Mouse (Mus musculus) embryo, embryonic 11.5 days (tissue): Measurements from ENCODE around the gene Dnajc28.
"Not testable (repeated sequence)": the region's sequence is repeated elsewhere in the genome, so short reads cannot be mapped to it uniquely, and the experiment has no call there.

Experiments used
- DNase-seq: peaks from one replicate; pipeline ENCODE4 v3.0.0-alpha.2; 2012; ENCODE audit warnings: low read depth, low spot score

Gene Dnajc28

GRCm38 (mm10) chr16:91618511-91619501, at the start of gene Dnajc28:
Gene Dnajc28 (minus strand): TSS chr16:91619026.
- DNase-seq, result peak; percentile 49

GRCm38 (mm10) chr16:91663795-91664194, 45.0 kb upstream of the Dnajc28 start:
- DNase-seq, result no peak

- no peak for DNase-seq
These were observed 43.5 kb upstream of the Dnajc28 start for GRCm38 (mm10) chr16:91662336-91662735.

- no peak for DNase-seq
These were observed 42.6 kb upstream of the Dnajc28 start for GRCm38 (mm10) chr16:91661397-91661796.

GRCm38 (mm10) chr16:91659798-91660197, 41.0 kb upstream of the Dnajc28 start:
- DNase-seq, result no peak

- no peak for DNase-seq
These were observed 39.6 kb upstream of the Dnajc28 start for GRCm38 (mm10) chr16:91658471-91658870.

GRCm38 (mm10) chr16:91657285-91657684, 38.5 kb upstream of the Dnajc28 start:
- no peak for DNase-seq

- no peak for DNase-seq
These were observed 36.5 kb upstream of the Dnajc28 start for GRCm38 (mm10) chr16:91655285-91655684.

- no peak for DNase-seq
These were observed 33.4 kb upstream of the Dnajc28 start for GRCm38 (mm10) chr16:91652191-91652590.

- no peak for DNase-seq
These were observed 31.0 kb upstream of the Dnajc28 start for GRCm38 (mm10) chr16:91649781-91650180.

- no peak for DNase-seq
These were observed 30.4 kb upstream of the Dnajc28 start for GRCm38 (mm10) chr16:91649246-91649645.

GRCm38 (mm10) chr16:91648220-91648550, 29.4 kb upstream of the Dnajc28 start:
- peak; percentile 61 for DNase-seq

- DNase-seq, result peak; percentile 94
These were observed 28.8 kb upstream of the Dnajc28 start, which contains the start of gene Son for GRCm38 (mm10) chr16:91647461-91648219. Gene Son (plus strand): TSS chr16:91647506.

GRCm38 (mm10) chr16:91646681-91647419, 28.0 kb upstream of the Dnajc28 start, which contains the start of gene Gart:
Gene Gart (minus strand): TSS chr16:91646952.
- peak; percentile 83 for DNase-seq

GRCm38 (mm10) chr16:91645995-91646602, 27.3 kb upstream of the Dnajc28 start:
- no peak for DNase-seq

- DNase-seq, result not testable (repeated sequence)
These were observed 26.6 kb upstream of the Dnajc28 start for GRCm38 (mm10) chr16:91645420-91645819.

- DNase-seq, result no peak
These were observed 26.1 kb upstream of the Dnajc28 start for GRCm38 (mm10) chr16:91644901-91645300.

- no peak for DNase-seq
These were observed 21.3 kb upstream of the Dnajc28 start for GRCm38 (mm10) chr16:91640171-91640570.

GRCm38 (mm10) chr16:91639636-91640035, 20.8 kb upstream of the Dnajc28 start:
- no peak for DNase-seq

GRCm38 (mm10) chr16:91639161-91639560, 20.3 kb upstream of the Dnajc28 start:
- DNase-seq, result no peak

GRCm38 (mm10) chr16:91633641-91634040, 14.8 kb upstream of the Dnajc28 start:
- DNase-seq, result no peak
